In the genomic region with DNA sequence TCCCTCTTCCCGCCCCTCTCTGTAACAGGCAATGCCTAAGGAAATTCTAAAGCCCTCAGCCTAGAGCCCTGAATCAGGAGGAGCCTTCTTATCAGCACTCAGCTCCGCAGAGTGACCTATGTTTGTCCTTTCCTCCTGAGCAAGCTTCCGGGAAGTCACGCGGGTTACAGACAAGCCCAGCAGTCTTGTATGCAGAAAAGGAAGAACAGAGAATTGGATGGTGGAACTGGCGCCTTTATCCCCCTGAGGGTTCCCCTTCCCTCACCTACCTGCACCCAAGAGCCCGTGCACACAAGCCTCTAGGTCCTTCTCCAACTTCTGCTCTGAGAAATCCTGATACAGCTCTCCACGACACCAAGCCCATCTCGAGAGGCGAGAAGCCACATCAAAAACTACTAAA, we compare ENCODE assay signal across 12 mouse cellular contexts. TPM values are rescaled to one million over a fixed set of nuclear protein-coding genes. Genes with fewer than 3 reads are reported as not detected.
DNase-seq lines count a peak whose midpoint lies in the region; ATAC-seq and TF ChIP-seq lines count a peak whose summit lies in the region.
"Had no signal": no experiment of that assay in that cellular context is flagged by ENCODE, and none has a peak within 500 bp of the region (broad histone marks: within the 10 kb centered on the region; RNA-seq: fewer than 3 reads in every experiment).

No protein-coding gene starts in this region.

- H3K4me3 ChIP-seq in spleen, adult 2 months (ENCODE audit: extremely low read depth, insufficient read depth, insufficient read length): 0 out of 2 replicates have a peak overlapping the region, but pooled peaks have one; percentile 19
- no peak overlapping the region for H3K4me3 ChIP-seq in intestine, embryonic 16.5 days (ENCODE audit: low read length)
- H3K4me3 ChIP-seq in stomach, postnatal 0 days (ENCODE audit: low read depth, low read length): no peak overlapping the region
- H3K4me3 ChIP-seq: embryonic facial prominence, embryonic 15.5 days had no signal

- 0 out of 2 replicates have a peak, but pooled peaks cover 1% of the 10 kb centered on the region for H3K36me3 ChIP-seq in spleen, adult 2 months (ENCODE audit: control insufficient read depth, insufficient read depth, low read length)
- H3K36me3 ChIP-seq in intestine, embryonic 16.5 days (ENCODE audit: control insufficient read depth, insufficient read depth, low read length): 0 out of 2 replicates have a peak, but pooled peaks cover 3% of the 10 kb centered on the region
- no peaks in the 10 kb centered on the region for H3K36me3 ChIP-seq in stomach, postnatal 0 days (ENCODE audit: control insufficient read depth, insufficient read depth, low read length)
- H3K36me3 ChIP-seq: embryonic facial prominence, embryonic 15.5 days had no signal

- TF ChIP-seq POLR2A in spleen, adult 2 months (IDR thresholded peaks at IDR 0.05; ENCODE audit: low read depth, low read length): no peak

- 34% methylated on average over 9 of the region's 10 CpGs for WGBS in spleen, adult 2 months
- 53% methylated on average over 9 of the region's 10 CpGs for WGBS in intestine, embryonic 16.5 days
- WGBS in stomach, postnatal 0 days: 45% methylated on average over 9 of the region's 10 CpGs

- peak overlapping the region; percentile 34 for H3K4me2 ChIP-seq in intestine, embryonic 16.5 days (ENCODE audit: low read depth, low read length)
- H3K4me2 ChIP-seq in stomach, postnatal 0 days (replicated peaks; ENCODE audit: low read depth): no peak overlapping the region
- H3K4me2 ChIP-seq: embryonic facial prominence, embryonic 15.5 days had no signal

- TF ChIP-seq CTCF in spleen, adult 2 months (IDR thresholded peaks at IDR 0.05; ENCODE audit: extremely low read depth, insufficient read depth, insufficient read length, insufficient replicate concordance): no peak
- TF ChIP-seq CTCF in stomach, postnatal 0 days (IDR thresholded peaks at IDR 0.05; ENCODE audit: low read depth): no peak

- peak; percentile 54 to 57 for DNase-seq in heart, adult 18-20 months
- no peak for DNase-seq in heart, postnatal 25 days (ENCODE audit: low spot score)
- peak in 1 of 2 experiments; percentile 12 for DNase-seq in spleen, adult 2 months (ENCODE audit: low read depth in 1 of 2, low spot score in 2 of 2)
- DNase-seq in spleen, adult 18-20 months: no peak
- peak; percentile 68 for DNase-seq in stomach, postnatal 0 days (ENCODE audit: low spot score)
- DNase-seq in gastrocnemius, postnatal 10 days: no peak
- DNase-seq: gastrocnemius, postnatal 25 days; lung, postnatal 10 days had no signal

- H3K9me3 ChIP-seq in intestine, embryonic 16.5 days (ENCODE audit: control insufficient read depth, low read length): no peaks in the 10 kb centered on the region
- H3K9me3 ChIP-seq in stomach, postnatal 0 days (ENCODE audit: control insufficient read depth, low read length): no peaks in the 10 kb centered on the region
- H3K9me3 ChIP-seq: embryonic facial prominence, embryonic 15.5 days; G1E had no signal

- no peak overlapping the region for H3K27ac ChIP-seq in spleen, adult 2 months (ENCODE audit: insufficient read depth, low read length)
- peak overlapping the region; percentile 35; the same call in 1 of the 2 replicates for H3K27ac ChIP-seq in intestine, embryonic 16.5 days (ENCODE audit: low read length)
- 0 out of 2 replicates have a peak overlapping the region, but pooled peaks have one; percentile 9 for H3K27ac ChIP-seq in stomach, postnatal 0 days (replicated peaks)
- H3K27ac ChIP-seq: embryonic facial prominence, embryonic 15.5 days had no signal

- peaks cover 3% of the 10 kb centered on the region; the same call in 1 of the 2 replicates for H3K4me1 ChIP-seq in spleen, adult 2 months (ENCODE audit: control insufficient read depth, insufficient read depth, insufficient read length)
- H3K4me1 ChIP-seq in intestine, embryonic 16.5 days (ENCODE audit: control insufficient read depth, insufficient read depth, low read length): peaks cover 26% of the 10 kb centered on the region
- no peaks in the 10 kb centered on the region for H3K4me1 ChIP-seq in stomach, postnatal 0 days (replicated peaks; ENCODE audit: control insufficient read depth, insufficient read depth)

- no peak for ATAC-seq in intestine, embryonic 16.5 days
- no peak for ATAC-seq in stomach, postnatal 0 days (ENCODE audit: low FRiP score, low TSS enrichment)
- no peak for ATAC-seq in erythroblast, adult 5-6 weeks (replicated peaks; ENCODE audit: low FRiP score, poor library complexity, severe bottlenecking)

- H3K27me3 ChIP-seq in spleen, adult 2 months (ENCODE audit: control insufficient read depth, insufficient read depth, low read length): no peaks in the 10 kb centered on the region
- no peaks in the 10 kb centered on the region for H3K27me3 ChIP-seq in intestine, embryonic 16.5 days (replicated peaks; ENCODE audit: control insufficient read depth, insufficient read depth, low read length)
- H3K27me3 ChIP-seq in stomach, postnatal 0 days (ENCODE audit: control insufficient read depth, insufficient read depth, low read length): no peaks in the 10 kb centered on the region
- H3K27me3 ChIP-seq: embryonic facial prominence, embryonic 15.5 days had no signal

- TF ChIP-seq EP300 in stomach, postnatal 0 days (optimal IDR thresholded peaks at IDR 0.05): no peak

- intact Hi-C loops in heart, postnatal 25 days (cut with DNase I): no loop called here

- no peak overlapping the region for H3K9ac ChIP-seq in intestine, embryonic 16.5 days (ENCODE audit: low read depth, low read length)
- H3K9ac ChIP-seq in stomach, postnatal 0 days (ENCODE audit: low read length): no peak overlapping the region
- H3K9ac ChIP-seq: embryonic facial prominence, embryonic 15.5 days had no signal

RNA-seq across cellular contexts. Expression of gene Got1, which starts 4.0 kb away (rescaled TPM):
- 1,000 to 10,000 TPM; 1,066 to 1,082 TPM for total RNA-seq in heart, adult 18-20 months (2021)
- total RNA-seq in heart, postnatal 25 days (2021): 1,000 to 10,000 TPM in 1 of 2 experiments, 100 to 1,000 TPM in 1; 915 to 1,100 TPM
- 14.0 and 15.4 TPM in 2 replicates for polyA plus RNA-seq in spleen, adult 2 months (2012; rRNA removed)
- polyA plus RNA-seq in intestine, embryonic 16.5 days (2015; fragmentation: Nextera tagmentation; extraction: Ambion mirVana): 70.5 and 73.4 TPM in 2 replicates
- 49.3 and 51.1 TPM in 2 replicates for polyA plus RNA-seq in stomach, postnatal 0 days (2015; fragmentation: Nextera tagmentation; extraction: Ambion mirVana)
- 4.6 and 6.5 TPM in 2 replicates for total RNA-seq in erythroblast, adult 5-6 weeks (2015; ENCODE audit: low replicate concordance)
- 7.2 and 8.2 TPM in 2 replicates for total RNA-seq in erythroblast, adult 5-6 weeks (2017; ENCODE audit: low replicate concordance)
- 100 to 1,000 TPM; 152 to 177 TPM for total RNA-seq in gastrocnemius, postnatal 10 days (2021)

Comparison
In these comparisons a context has a peak if more than half of its experiments do, and no peak if none do; other contexts are left out.
1. DNase-seq: peak in heart, adult 18-20 months (2 of 2) and stomach, postnatal 0 days (single experiment); none in heart, postnatal 25 days (single experiment), spleen, adult 18-20 months (0 of 2) and gastrocnemius, postnatal 10 days (single experiment).
2. RNA of gene Got1, which starts 4.0 kb away (total RNA-seq): 915 to 1,100 TPM in heart, postnatal 25 days, 1,066 to 1,082 TPM in heart, adult 18-20 months and 152 to 177 TPM in gastrocnemius, postnatal 10 days; 4.6 to 8.2 TPM in erythroblast, adult 5-6 weeks; every median in the first group is over 10 times any median in the second.